Mouse (Mus musculus) neural tube, embryonic 11.5 days (tissue): Measurements from ENCODE around the gene Ypel2. TPM values are rescaled to one million over a fixed set of nuclear protein-coding genes. Genes with fewer than 3 reads are reported as not detected.

Experiments
- ATAC-seq: fragments of 200-750 bp; cut with Nextera tagmentation; 2 replicates; pipeline ENCODE4 v1.8.0; 2017; ENCODE audit warnings: moderate number of reproducible peaks, mild to moderate bottlenecking, moderate TSS enrichment, moderate library complexity; ENCODE audit not compliant: insufficient read depth, low FRiP score, low TSS enrichment
- DNase-seq: peaks from one replicate; pipeline ENCODE4 v3.0.0-alpha.2; 2015; ENCODE audit warnings: low spot score
- H3K27ac ChIP-seq: fragments of 300-500 bp; sonication (generic); 2 replicates; pipeline ENCODE4 v1.5.1; 2014; ENCODE audit warnings: low read depth, mild to moderate bottlenecking, low read length
- H3K27me3 ChIP-seq: fragments of 300-500 bp; sonication (generic); 2 replicates; pipeline ENCODE4 v1.6.1; 2014; ENCODE audit warnings: mild to moderate bottlenecking, low read length, mixed read lengths; ENCODE audit not compliant: control insufficient read depth, insufficient read depth
- H3K36me3 ChIP-seq: fragments of 300-500 bp; sonication (generic); 2 replicates; pipeline ENCODE4 v1.6.1; 2014; ENCODE audit warnings: mild to moderate bottlenecking, low read length, moderate library complexity, mixed read lengths; ENCODE audit not compliant: control insufficient read depth, insufficient read depth
- H3K4me1 ChIP-seq: fragments of 300-500 bp; sonication (generic); 2 replicates; pipeline ENCODE4 v1.6.1; 2014; ENCODE audit warnings: low read length, mixed read lengths; ENCODE audit not compliant: control insufficient read depth, insufficient read depth
- H3K4me2 ChIP-seq: fragments of 300-500 bp; sonication (generic); 2 replicates; pipeline ENCODE4 v1.6.1; 2014; ENCODE audit warnings: low read depth, mild to moderate bottlenecking, moderate library complexity
- H3K4me3 ChIP-seq: fragments of 300-500 bp; sonication (generic); 2 replicates; pipeline ENCODE4 v1.5.1; 2014; ENCODE audit warnings: low read depth, low read length
- H3K9ac ChIP-seq: fragments of 300-500 bp; sonication (generic); 2 replicates; pipeline ENCODE4 v1.6.1; 2014; ENCODE audit warnings: mild to moderate bottlenecking, low read length
- H3K9me3 ChIP-seq: fragments of 300-500 bp; sonication (generic); 2 replicates; pipeline ENCODE4 v1.6.1; 2016; ENCODE audit warnings: low read length; ENCODE audit not compliant: control insufficient read depth
- WGBS: fragments of 180-500 bp; shearing (Covaris S2); extraction: QIAGEN DNeasy Blood & Tissue Kit; methylation state at CpG from one replicate; pipeline ENCODE4 v1.1.7; 2014; 5-methylcytosine and 5-hydroxymethylcytosine counted together
- polyA plus RNA-seq: library from polyadenylated mRNA; unstranded; fragments of >200 nt; fragmentation: Nextera tagmentation; extraction: Ambion mirVana; gene quantifications from 2 replicates; pipeline ENCODE4 v1.2.1, GENCODE M21; 2014

The Ypel2 gene
- polyA plus RNA-seq, 1 experiment from 2014 or later = 7.0 TPM

DNA sequence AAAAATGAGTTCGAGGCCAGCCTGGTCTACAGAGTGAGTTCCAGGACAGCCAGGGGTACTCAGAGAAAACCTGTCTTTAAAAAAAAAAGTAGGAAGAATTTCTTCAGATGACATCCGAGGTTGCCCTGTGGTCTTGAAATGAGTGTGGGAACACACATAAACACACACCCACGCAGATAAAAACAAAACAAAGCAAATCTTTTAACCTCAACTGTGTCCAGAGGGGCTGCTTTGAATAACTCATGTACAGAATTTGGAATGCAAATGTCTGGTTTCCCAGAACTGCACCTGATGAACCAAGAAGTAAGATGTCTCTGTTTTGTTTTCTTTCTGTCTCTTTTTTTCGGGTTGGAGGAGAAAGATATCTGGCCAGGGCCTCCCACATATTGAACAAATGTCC, 83.3 kb downstream of the Ypel2 start:
- DNase-seq (no peak), ATAC-seq (no peak)
- Histone ChIP-seq H3K27ac (no peak overlapping the region), H3K36me3 (no peaks in the 10 kb centered on the region), H3K4me3 (no peak overlapping the region), H3K4me1 (no peaks in the 10 kb centered on the region), H3K4me2 (no peak overlapping the region), H3K9ac (no peak overlapping the region), H3K27me3 (no peaks in the 10 kb centered on the region), H3K9me3 (no peaks in the 10 kb centered on the region)
- WGBS = 87% methylated on average over 4 of the region's 4 CpGs

- H3K4me2 ChIP-seq = no peak overlapping the region
- no peaks in the 10 kb centered on the region for H3K4me1 ChIP-seq
- H3K27me3 ChIP-seq = no peaks in the 10 kb centered on the region
- WGBS = 85% methylated on average over 6 of the region's 6 CpGs
- DNase-seq (no peak), ATAC-seq (no peak)
- no peaks in the 10 kb centered on the region for H3K36me3 ChIP-seq
- H3K4me3 ChIP-seq = no peak overlapping the region
- H3K9ac ChIP-seq = no peak overlapping the region
- no peak overlapping the region for H3K27ac ChIP-seq
- no peaks in the 10 kb centered on the region for H3K9me3 ChIP-seq
These were observed 84.5 kb downstream of the Ypel2 start for GRCm38 (mm10) chr11:86909028-86909427.

DNA sequence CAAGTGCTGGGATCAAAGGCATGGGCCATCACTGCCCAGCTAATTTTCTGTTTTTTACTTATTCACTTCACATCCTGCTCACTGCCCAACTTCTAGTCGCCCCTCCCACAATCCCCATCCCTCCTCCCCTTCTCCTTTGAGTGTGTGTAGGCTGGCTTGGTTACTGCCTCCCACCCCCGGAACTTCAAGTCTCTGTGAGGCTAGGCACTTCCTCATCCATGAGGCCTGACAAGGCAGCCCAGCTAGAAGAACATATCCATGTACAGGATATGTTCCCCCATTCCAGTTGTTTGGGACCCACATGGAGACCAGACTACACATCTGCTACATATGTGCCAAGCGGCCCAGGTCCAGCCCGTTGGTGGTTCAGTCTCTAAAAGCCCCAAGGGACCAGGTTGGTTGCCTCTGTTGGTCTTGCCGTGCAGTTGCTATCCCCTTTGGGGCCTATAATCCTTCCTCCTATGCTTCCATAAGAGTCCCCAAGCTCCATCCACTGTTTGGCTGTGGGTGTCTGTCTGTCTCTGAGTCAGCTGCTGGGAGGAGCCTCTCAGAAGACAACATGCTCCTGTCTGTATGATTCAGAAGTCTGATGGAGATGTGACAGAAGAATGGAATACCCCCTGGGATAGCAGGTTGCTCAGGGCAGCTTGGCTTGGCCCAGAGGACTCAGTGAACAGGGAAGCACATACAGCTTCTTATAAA, 85.5 kb downstream of the Ypel2 start:
- Histone ChIP-seq H3K4me2 (no peak overlapping the region), H3K4me1 (no peaks in the 10 kb centered on the region), H3K9ac (no peak overlapping the region), H3K36me3 (no peaks in the 10 kb centered on the region), H3K9me3 (no peaks in the 10 kb centered on the region), H3K27me3 (no peaks in the 10 kb centered on the region), H3K27ac (no peak overlapping the region), H3K4me3 (no peak overlapping the region)
- no peak for ATAC-seq
- DNase-seq = no peak
- WGBS = 84% methylated on average over 5 of the region's 5 CpGs

- Histone ChIP-seq H3K27ac (no peak overlapping the region), H3K4me3 (no peak overlapping the region), H3K4me1 (no peaks in the 10 kb centered on the region), H3K27me3 (no peaks in the 10 kb centered on the region), H3K9me3 (no peaks in the 10 kb centered on the region), H3K4me2 (no peak overlapping the region), H3K36me3 (no peaks in the 10 kb centered on the region), H3K9ac (no peak overlapping the region)
- ATAC-seq (no peak), DNase-seq (no peak)
- 90% methylated on average over 11 of the region's 11 CpGs for WGBS
These were observed 86.5 kb downstream of the Ypel2 start for GRCm38 (mm10) chr11:86906767-86907662.

DNA sequence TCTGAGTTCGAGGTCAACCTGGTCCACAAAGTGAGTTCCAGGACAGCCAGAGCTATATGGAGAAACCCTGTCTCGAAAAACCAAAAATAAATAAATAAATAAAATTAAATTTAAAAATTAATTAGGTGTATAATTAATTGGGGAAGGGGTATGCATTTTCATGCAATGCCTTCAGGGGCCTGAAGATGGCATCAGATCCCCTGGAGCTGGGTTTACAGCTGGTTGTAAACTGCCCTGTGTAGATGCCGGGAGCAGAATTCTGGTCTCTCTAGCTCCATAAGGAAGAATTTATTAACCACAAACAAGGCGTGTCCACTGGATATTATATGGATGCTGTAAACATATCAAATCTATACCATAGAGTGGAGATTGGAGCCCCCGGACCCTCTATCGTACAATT, 87.2 kb downstream of the Ypel2 start:
- ATAC-seq (no peak), DNase-seq (no peak)
- H3K4me2 ChIP-seq = no peak overlapping the region
- H3K27me3 ChIP-seq = no peaks in the 10 kb centered on the region
- no peaks in the 10 kb centered on the region for H3K9me3 ChIP-seq
- no peaks in the 10 kb centered on the region for H3K4me1 ChIP-seq
- no peaks in the 10 kb centered on the region for H3K36me3 ChIP-seq
- no peak overlapping the region for H3K4me3 ChIP-seq
- H3K9ac ChIP-seq = no peak overlapping the region
- H3K27ac ChIP-seq = no peak overlapping the region
- WGBS = 84% methylated on average over 6 of the region's 6 CpGs

- no peak for DNase-seq
- Histone ChIP-seq H3K9me3 (no peaks in the 10 kb centered on the region), H3K27ac (no peak overlapping the region), H3K4me2 (no peak overlapping the region), H3K36me3 (no peaks in the 10 kb centered on the region), H3K9ac (no peak overlapping the region), H3K4me3 (no peak overlapping the region), H3K4me1 (no peaks in the 10 kb centered on the region), H3K27me3 (no peaks in the 10 kb centered on the region)
- 83% methylated on average over 2 of the region's 2 CpGs for WGBS
- no peak for ATAC-seq
These were observed 88.2 kb downstream of the Ypel2 start for GRCm38 (mm10) chr11:86905261-86905660.

GRCm38 (mm10) chr11:86904706-86905105, 88.8 kb downstream of the Ypel2 start:
- DNase-seq = no peak
- no peak overlapping the region for H3K27ac ChIP-seq
- H3K4me2 ChIP-seq = no peak overlapping the region
- H3K36me3 ChIP-seq = no peaks in the 10 kb centered on the region
- H3K9ac ChIP-seq = no peak overlapping the region
- H3K9me3 ChIP-seq = no peaks in the 10 kb centered on the region
- no peaks in the 10 kb centered on the region for H3K27me3 ChIP-seq
- H3K4me1 ChIP-seq = no peaks in the 10 kb centered on the region
- WGBS = 72% methylated on average over 4 of the region's 4 CpGs
- no peak overlapping the region for H3K4me3 ChIP-seq
- no peak for ATAC-seq

- no peak; the same call in 1 of the 2 replicates for ATAC-seq
- Histone ChIP-seq H3K4me2 (no peak overlapping the region), H3K27me3 (no peaks in the 10 kb centered on the region), H3K27ac (no peak overlapping the region), H3K4me3 (no peak overlapping the region), H3K4me1 (peaks cover 6% of the 10 kb centered on the region; the same call in 1 of the 2 replicates), H3K9me3 (no peaks in the 10 kb centered on the region), H3K36me3 (no peaks in the 10 kb centered on the region), H3K9ac (no peak overlapping the region)
- WGBS = 40% methylated on average over 2 of the region's 2 CpGs
- DNase-seq = peak; percentile 51
These were observed 95.1 kb downstream of the Ypel2 start for GRCm38 (mm10) chr11:86898367-86898766.

- H3K9ac ChIP-seq = no peak overlapping the region
- DNase-seq (no peak), ATAC-seq (no peak)
- H3K4me1 ChIP-seq = peaks cover 6% of the 10 kb centered on the region; the same call in 1 of the 2 replicates
- no peak overlapping the region for H3K4me3 ChIP-seq
- WGBS = 65% methylated on average over 3 of the region's 3 CpGs
- H3K27ac ChIP-seq = no peak overlapping the region
- no peaks in the 10 kb centered on the region for H3K9me3 ChIP-seq
- H3K4me2 ChIP-seq = no peak overlapping the region
- H3K36me3 ChIP-seq = no peaks in the 10 kb centered on the region
- no peaks in the 10 kb centered on the region for H3K27me3 ChIP-seq
These were observed 97.9 kb downstream of the Ypel2 start for GRCm38 (mm10) chr11:86895567-86895966.
